Mouse (Mus musculus) cerebellum, postnatal 10 days (tissue): Measurements from ENCODE around the gene Rnf186.
"Not testable (repeated sequence)": the region's sequence is repeated elsewhere in the genome, so short reads cannot be mapped to it uniquely, and the experiment has no call there.

Source experiments
- DNase-seq, 2 experiments: peaks; one replicate each; pipeline ENCODE4 v3.0.0; 2021; ENCODE audit warnings: mixed read lengths in 2 of 2

Rnf186 gene

GRCm38 (mm10) chr4:138972139-138972826 lies 5.4 kb downstream of the Rnf186 start:
- peak; percentile 30 to 42 for DNase-seq

GRCm38 (mm10) chr4:138972827-138973718 lies 6.2 kb downstream of the Rnf186 start, which contains the start of gene Tmco4:
TSS of gene Tmco4 (plus strand) at chr4:138972888.
- peak; percentile 41 to 56 for DNase-seq

GRCm38 (mm10) chr4:138973719-138974115 lies 6.8 kb downstream of the Rnf186 start:
- no peak for DNase-seq

- not testable (repeated sequence) for DNase-seq
These were observed 7.6 kb downstream of the Rnf186 start for GRCm38 (mm10) chr4:138974540-138974939.

- DNase-seq, result no peak
These were observed 8.3 kb downstream of the Rnf186 start for GRCm38 (mm10) chr4:138975194-138975593.

GRCm38 (mm10) chr4:138976046-138976445 lies 9.1 kb downstream of the Rnf186 start:
- DNase-seq, result no peak

GRCm38 (mm10) chr4:138980021-138980420 lies 13.1 kb downstream of the Rnf186 start:
- no peak for DNase-seq

- DNase-seq, result no peak
These were observed 14.0 kb downstream of the Rnf186 start for GRCm38 (mm10) chr4:138980771-138981420.

GRCm38 (mm10) chr4:138983422-138983821 lies 16.5 kb downstream of the Rnf186 start:
- DNase-seq, result no peak

- no peak for DNase-seq
These were observed 17.8 kb downstream of the Rnf186 start for GRCm38 (mm10) chr4:138984744-138985143.

GRCm38 (mm10) chr4:138986280-138986679 lies 19.4 kb downstream of the Rnf186 start:
- DNase-seq, result no peak

GRCm38 (mm10) chr4:138994389-138994788 lies 27.5 kb downstream of the Rnf186 start:
- DNase-seq, result no peak

- peak; percentile 29 to 31 for DNase-seq
These were observed 29.5 kb downstream of the Rnf186 start for GRCm38 (mm10) chr4:138996410-138996809.

- DNase-seq, result no peak
These were observed 30.2 kb downstream of the Rnf186 start for GRCm38 (mm10) chr4:138997121-138997520.

- no peak for DNase-seq
These were observed 31.7 kb downstream of the Rnf186 start for GRCm38 (mm10) chr4:138998611-138999010.

GRCm38 (mm10) chr4:139001026-139001425 lies 34.1 kb downstream of the Rnf186 start:
- DNase-seq, result no peak

- peak; percentile 55 to 57 for DNase-seq
These were observed 34.5 kb downstream of the Rnf186 start for GRCm38 (mm10) chr4:139001433-139001832.

- no peak for DNase-seq
These were observed 37.2 kb downstream of the Rnf186 start for GRCm38 (mm10) chr4:139004067-139004466.

- DNase-seq, result no peak
These were observed 38.3 kb downstream of the Rnf186 start for GRCm38 (mm10) chr4:139005214-139005613.

GRCm38 (mm10) chr4:139007353-139007752 lies 40.4 kb downstream of the Rnf186 start:
- DNase-seq, result no peak

GRCm38 (mm10) chr4:139007981-139008536 lies 41.1 kb downstream of the Rnf186 start:
- DNase-seq, result no peak

- no peak for DNase-seq
These were observed 44.3 kb downstream of the Rnf186 start for GRCm38 (mm10) chr4:139011201-139011702.

- DNase-seq, result no peak
These were observed 46.4 kb downstream of the Rnf186 start for GRCm38 (mm10) chr4:139013281-139013680.
